Mouse (Mus musculus) cerebellum, postnatal 36 days (tissue): ENCODE data around the gene Spef1.
A peak's percentile ranks its signal among the peaks of the same experiment; 100 is the strongest.

Experiments used
- DNase-seq, 2 experiments: peaks; one replicate each; pipeline ENCODE4 v3.0.0; 2021 to 2022; ENCODE audit warnings: mixed read lengths in 2 of 2

Spef1 gene

DNA sequence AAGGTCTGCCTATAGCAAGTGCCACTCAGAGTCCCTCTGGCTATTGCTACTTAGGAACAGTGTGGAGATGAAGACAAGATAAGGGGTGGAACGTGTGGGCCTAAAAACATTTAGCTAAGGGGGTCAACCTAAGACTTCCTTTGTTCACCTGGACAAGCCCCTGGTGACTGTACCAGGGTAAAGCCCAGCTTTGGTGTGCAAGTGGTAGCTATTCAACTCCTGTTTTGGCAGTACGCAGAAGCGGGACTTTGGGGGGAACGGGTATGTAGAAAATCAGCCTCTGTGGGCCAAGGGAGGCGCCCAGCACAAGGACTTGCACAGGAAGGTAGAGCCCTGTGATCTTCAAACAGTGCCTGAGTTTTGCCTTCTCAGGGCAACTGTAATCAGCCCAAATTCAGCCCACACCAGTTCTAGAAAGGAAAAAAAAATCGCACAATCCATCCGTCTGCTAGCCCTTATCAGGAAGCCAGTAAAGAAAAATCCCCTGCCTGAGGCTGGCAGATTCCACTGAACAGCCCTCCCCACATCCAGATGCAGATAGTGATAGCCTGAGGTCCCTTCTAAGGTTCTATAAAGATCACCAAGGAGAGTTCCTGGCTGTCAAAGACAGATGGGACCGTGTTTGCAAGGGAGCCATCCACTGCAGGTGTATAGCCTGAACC lies 18.6 kb upstream of the Spef1 start:
- no peak for DNase-seq

DNA sequence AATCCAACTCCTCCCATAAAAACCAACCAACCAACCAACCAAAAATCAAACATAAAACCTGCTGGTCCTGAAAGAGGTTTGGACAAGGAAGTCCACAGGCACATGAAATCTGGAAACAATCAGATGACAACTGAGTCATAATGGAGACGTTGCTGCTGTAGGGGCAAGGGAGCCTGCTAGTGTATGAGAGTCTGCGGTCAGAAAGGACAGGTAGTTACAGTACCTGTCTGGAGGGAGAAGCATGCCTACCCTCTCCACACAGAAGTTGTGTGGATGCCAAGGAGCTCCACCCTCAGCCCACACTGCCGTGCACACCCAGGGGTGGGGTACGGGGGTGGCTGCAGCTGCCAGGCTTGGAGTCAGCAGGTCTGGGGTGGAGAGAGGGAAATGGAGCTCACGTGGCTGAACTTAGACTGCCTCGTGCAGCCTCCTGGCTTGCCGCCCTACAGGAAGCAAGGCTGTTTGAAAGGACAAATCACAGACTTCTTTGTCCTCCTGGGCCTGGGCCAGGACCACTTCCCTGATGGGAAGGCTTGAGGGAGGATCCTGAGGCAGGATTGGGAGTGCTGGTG lies 17.4 kb upstream of the Spef1 start:
- peak; percentile 24 to 39 for DNase-seq

- no peak for DNase-seq
These were observed 16.8 kb upstream of the Spef1 start for GRCm38 (mm10) chr2:131203816-131204409.

GRCm38 (mm10) chr2:131201262-131201661 lies 14.2 kb upstream of the Spef1 start:
- peak; percentile 35 to 45 for DNase-seq

DNA sequence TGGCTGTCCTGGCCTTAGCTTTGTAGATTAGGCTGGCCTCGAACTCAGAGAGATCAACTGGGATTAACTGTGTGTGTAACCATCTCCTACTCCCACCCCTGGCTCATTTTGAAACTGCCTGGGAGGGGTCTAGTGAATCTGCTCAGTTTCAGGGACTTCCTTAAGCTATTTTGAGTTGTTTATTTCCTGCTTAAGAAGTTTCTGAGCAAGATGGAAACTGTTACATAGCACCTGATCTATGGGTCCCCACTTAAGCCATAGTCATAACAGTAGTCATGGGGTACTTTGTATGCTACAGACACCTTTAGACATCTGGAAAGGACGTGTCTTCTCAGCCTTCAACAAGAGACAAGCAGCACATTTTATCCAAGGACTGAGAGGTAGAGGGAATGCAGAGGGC lies 13.6 kb upstream of the Spef1 start:
- DNase-seq = no peak

DNA sequence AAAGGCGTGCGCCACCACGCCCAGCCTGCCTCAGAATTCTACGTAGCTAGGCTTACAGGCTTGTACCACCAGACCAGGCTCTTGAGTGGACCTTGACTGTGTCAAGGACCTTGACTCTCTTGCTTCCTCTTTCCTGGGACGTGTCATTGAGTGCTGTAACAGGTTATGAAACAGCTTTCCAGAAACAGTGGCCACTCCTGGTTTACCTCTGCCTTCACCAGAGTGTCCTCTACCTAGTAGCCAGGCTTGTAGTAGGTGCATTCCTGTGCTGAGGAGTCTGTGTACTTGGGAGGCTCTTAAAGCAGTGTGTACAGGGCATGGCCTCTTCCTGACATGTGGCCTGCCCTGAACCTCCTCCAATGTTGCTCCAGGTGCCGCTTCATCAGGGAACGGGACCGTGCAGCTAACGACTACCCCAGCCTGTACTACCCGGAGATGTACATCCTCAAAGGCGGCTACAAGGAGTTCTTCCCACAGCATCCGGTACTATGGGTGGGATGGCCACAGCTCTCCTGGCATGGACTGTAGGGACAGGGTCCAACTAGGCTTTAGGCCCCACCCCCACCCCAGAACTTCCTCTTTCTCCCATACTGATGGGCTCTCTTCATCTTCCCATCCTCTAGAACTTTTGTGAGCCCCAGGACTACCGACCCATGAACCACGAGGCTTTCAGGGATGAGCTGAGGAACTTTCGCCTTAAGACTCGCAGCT lies 9.7 kb upstream of the Spef1 start:
- no peak for DNase-seq

DNA sequence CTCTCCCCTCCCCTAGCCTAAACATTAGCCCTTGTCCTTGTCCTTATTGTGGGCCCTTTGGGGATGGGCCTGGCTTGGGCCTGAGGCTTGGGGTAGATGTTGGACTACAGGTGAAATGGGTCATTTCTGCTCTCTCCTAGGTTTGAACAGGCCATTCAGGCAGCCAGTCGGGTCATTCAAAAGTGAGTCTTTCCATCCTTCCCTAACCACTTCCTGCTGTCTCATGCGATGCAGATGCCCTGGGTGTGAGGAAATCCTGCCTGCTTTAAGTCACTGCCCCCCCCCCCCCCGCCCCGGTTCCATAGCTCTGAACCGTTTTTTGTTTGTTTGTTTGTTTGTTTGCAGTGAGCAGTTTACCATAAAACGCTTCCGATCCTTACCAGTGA lies 3.9 kb upstream of the Spef1 start:
- no peak for DNase-seq

DNA sequence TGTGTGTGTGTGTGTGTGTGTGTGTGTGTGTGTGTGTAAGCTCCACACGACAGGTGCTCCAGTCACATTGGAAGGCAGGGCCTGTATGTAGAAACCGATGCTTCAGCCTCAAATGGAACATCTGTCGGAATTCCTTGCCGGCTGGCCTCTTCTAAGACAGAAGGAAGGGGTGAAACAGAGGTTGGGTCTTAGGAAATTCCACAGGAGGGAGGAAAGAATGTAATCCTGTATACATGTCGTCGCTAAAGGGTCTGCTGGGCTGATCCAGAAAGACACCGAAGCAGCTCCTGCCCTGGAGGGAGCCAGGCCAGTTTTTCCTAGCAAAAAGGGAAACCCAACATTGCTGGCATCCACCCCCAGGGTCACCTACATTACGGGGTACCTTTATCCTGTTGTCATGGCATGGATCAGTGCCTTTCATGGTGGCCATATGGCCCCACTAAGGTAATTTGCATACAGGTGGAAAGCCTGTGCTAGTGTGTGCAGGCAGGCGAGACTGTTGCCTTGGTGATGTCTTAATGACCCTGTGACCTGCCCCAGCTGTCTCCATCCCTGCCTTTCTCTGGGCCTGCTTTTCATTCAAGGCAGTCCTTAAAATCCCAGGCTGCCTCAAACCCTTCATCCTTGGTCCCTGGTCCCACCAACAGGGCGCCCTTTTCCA lies 3.4 kb upstream of the Spef1 start:
- DNase-seq = no peak

GRCm38 (mm10) chr2:131189521-131190309 lies 2.6 kb upstream of the Spef1 start:
- no peak for DNase-seq

DNA sequence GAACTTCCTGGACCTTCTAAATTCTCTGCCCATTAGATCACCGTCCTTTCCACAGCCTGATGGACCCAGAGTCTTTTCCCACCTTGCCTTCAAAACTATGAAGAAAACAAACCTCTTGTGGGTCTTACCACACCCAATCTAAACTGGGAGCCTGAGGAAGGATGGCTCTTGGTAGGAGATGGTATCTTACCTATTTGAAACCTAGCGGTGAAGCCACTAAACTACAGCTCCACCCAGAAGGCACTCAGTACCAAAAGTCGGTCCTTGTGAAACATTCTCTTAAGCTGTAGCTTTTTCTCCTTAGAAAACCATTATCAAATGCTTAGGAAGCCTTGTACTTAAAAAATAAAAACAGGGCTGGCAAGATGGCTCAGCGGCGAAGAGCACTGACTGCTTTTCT lies 1.2 kb upstream of the Spef1 start:
- DNase-seq = no peak

DNA sequence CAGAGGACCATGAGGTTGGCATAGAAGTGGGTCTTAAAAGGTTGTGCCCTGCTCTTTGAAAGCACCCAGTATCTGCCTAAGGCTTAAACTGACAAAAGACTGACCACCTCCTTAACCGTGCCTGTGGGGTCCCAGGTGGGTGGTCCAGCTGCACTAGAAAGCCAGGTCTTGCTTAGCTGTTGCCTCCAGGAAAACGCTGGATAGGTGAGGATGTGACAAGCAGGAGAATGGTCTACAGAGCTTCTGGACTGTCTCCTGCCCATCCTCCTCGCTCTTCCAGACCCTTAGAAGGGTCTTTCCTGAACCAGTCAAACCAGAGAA lies 480 bp upstream of the Spef1 start:
- DNase-seq = no peak

GRCm38 (mm10) chr2:131186343-131186742 lies 739 bp downstream of the Spef1 start:
- peak in 1 of 2 experiments; percentile 17 for DNase-seq

- peak; percentile 84 to 91 for DNase-seq
These were observed 7.0 kb downstream of the Spef1 start, which contains the start of gene Cenpb for GRCm38 (mm10) chr2:131179990-131180587. Cenpb (minus strand) TSS chr2:131180067.

- peak; percentile 66 to 68 for DNase-seq
These were observed 7.7 kb downstream of the Spef1 start for GRCm38 (mm10) chr2:131179246-131179886.

- peak in 1 of 2 experiments; percentile 31 for DNase-seq
These were observed 8.2 kb downstream of the Spef1 start for GRCm38 (mm10) chr2:131178828-131179245.

DNA sequence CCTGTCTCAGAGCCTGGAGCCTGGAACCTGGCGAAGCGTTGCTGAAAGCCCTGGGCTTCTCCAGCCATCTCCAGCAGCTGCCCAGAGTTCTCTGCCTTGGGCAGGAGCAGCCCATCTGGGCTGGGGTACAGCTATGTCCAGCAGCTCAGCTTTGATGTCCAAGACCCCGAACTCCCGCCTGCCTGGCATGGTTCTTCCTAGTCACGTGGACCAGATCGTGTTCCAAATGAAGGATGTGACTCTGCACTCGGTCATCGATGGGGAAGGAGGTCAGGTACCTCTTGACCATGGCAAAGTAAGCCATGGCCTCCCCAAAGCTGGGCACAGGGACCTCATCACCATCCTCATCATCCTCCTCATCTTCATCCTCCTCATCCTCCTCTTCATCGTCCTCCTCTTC lies 9.2 kb downstream of the Spef1 start:
- DNase-seq = no peak

- no peak for DNase-seq
These were observed 10.6 kb downstream of the Spef1 start for GRCm38 (mm10) chr2:131176491-131176890.

DNA sequence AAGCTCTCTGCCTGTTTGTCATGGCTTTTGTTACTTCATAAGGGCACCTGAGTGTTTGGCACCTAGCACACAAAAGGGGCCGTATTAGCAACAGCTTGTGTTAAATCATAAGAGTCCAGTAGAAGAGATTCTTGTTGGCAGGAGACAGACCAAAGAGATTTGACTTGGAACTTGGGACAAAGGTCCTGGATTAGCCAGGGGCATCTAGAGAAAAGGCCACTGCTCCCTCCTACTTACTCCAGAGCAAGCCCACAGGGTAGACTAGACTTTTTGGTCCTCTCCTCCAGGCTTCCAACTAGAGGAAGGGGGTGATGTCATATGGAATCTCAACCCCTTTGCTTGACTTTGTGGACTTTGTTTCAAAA lies 11.2 kb downstream of the Spef1 start:
- DNase-seq = no peak

- DNase-seq = no peak
These were observed 11.7 kb downstream of the Spef1 start for GRCm38 (mm10) chr2:131175286-131175944.

- DNase-seq = peak; percentile 42 to 59
These were observed 12.4 kb downstream of the Spef1 start for GRCm38 (mm10) chr2:131174700-131175099.

DNA sequence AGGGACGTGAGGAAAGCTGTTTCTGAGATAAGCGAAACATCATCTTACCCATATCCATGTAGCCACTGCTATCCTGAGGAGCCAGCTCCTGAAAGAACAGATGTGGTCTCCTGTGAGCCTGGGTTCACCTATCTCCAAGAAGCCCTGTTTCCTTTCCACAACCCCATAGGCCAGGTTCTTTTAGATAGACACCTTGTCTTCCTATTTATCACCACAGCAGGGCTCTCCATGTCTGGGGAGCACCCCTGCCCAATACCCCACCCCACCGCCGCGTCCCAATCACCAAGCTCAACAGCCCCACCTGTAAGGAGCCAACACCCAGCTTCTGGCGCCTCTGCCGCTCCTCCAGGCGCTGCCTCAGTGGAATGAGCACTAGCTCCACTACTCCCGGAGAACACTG lies 14.8 kb downstream of the Spef1 start:
- no peak for DNase-seq
